Mouse (Mus musculus) left cerebral cortex, adult 9 months (tissue): ENCODE data around the gene Vpreb2.
"Not testable (repeated sequence)": the region's sequence is repeated elsewhere in the genome, so short reads cannot be mapped to it uniquely, and the experiment has no call there.

Experiments
- DNase-seq, 2 experiments: peaks; one replicate each; pipeline ENCODE4 v3.0.0; 2022; ENCODE audit warnings: low spot score in 2 of 2

The Vpreb2 gene

GRCm38 (mm10) chr16:17987703-17988102, 7.5 kb downstream of the Vpreb2 start:
- no peak for DNase-seq

- not testable (repeated sequence) for DNase-seq
These were observed 12.1 kb downstream of the Vpreb2 start for GRCm38 (mm10) chr16:17992321-17992720.

DNA sequence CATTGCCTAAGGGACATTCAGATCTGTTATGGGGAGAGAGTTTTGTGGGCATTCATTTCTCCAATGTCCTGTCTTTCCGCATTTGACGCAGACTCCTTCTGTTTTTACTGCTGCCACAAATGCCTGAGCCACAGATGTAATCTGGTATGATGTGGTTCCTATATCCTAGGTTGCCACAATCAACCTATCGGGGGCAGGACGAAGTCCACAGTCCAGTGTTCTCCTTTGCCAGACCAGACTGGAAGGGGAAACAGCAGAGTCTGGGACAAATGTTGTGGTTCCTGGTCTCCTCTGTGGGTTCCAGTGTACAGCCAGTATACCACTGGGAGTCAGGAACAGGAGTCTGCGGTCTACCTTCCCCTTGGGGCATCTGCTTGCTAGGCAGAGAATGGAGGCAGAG, 19.4 kb downstream of the Vpreb2 start:
- no peak for DNase-seq

GRCm38 (mm10) chr16:18004589-18004988, 24.4 kb downstream of the Vpreb2 start:
- no peak for DNase-seq

DNA sequence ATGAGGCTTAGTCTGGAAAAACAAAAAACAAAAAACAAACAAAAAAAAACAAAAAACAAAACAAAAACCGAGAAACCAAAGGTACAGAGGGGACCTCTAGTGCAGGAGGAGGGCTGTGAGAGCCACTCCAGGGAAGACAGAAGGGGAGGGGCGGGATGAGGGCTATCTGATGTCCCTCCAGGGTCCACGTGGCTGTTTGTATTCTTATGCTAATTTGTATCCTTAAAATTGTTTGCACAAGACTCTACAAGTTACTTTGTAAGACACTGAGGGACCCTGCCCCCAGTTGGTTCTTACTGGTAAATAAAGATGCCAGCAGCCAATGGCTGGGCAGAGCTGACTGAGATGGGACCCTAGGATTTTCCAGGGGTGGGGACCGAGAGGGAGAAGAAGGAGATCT, 26.9 kb downstream of the Vpreb2 start:
- no peak for DNase-seq

DNA sequence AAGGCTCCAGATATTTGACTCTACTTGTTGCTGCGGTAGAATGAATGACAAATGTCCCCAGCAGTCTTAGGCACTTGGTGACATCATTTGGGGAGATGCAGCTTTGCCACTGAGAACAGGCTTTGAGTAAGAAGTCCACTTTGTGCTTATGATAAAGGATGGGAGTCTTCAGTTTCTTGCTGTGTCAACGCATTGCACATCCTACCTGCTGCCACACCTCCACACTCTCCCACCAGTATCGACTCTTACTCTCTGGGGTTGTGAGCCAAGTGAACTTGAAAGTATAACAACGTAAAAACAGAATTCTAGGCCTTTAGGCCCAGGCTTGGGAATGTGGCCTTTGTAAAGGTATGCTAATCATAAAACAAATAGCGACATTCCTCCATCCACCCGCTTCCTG, 30.9 kb downstream of the Vpreb2 start:
- no peak for DNase-seq

- DNase-seq, result not testable (repeated sequence)
These were observed 36.3 kb downstream of the Vpreb2 start for GRCm38 (mm10) chr16:18016482-18016881.

- DNase-seq, result no peak
These were observed 42.7 kb downstream of the Vpreb2 start for GRCm38 (mm10) chr16:18022780-18023557.

GRCm38 (mm10) chr16:18027371-18027770, 47.1 kb downstream of the Vpreb2 start:
- no peak for DNase-seq
